Mouse (Mus musculus): Measurements from ENCODE around the gene Nwd2. TPM values are rescaled to one million over a fixed set of nuclear protein-coding genes. Genes with fewer than 3 reads are reported as not detected.
A peak's percentile ranks its signal among the peaks of the same experiment; 100 is the strongest.

Nwd2 gene
- 3.7 and 4.6 TPM in 2 replicates for polyA plus RNA-seq (2014; fragmentation: Nextera tagmentation; extraction: Ambion mirVana)

DNA sequence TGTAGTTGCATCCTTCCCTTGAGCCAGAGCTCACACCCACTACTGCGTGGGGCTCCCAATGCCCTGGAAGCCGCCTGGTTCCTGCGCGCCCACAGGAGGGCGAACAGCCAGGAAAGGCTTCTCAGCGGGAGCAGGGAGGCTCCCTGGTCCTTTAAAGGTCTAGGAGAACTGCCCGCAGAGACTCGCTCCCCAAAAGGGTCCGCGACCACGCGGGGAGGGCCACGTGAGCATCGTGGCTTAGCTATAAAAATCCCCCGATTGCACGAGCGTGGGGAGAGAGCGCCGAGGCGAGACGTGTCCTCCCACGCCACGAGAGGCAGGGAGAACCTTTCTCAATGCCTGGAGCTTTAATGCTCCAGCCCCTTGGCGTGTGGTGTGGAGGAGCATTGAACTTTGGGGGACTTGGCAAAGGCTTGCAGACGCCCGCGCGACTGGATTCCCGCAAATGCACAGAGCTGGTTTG, at the start of gene Nwd2:
Gene Nwd2, plus strand, starts transcription at position 33 of the 463 bp plus-strand sequence.
- peaks cover 21% of the 10 kb centered on the region for H3K27me3 ChIP-seq (ENCODE audit: control insufficient read depth, insufficient read depth, low read length)
- peak; percentile 49 for DNase-seq (ENCODE audit: low spot score)
- H3K4me3 ChIP-seq (ENCODE audit: low read depth, low read length), result peak within 1 kb of the TSS; percentile 58

DNA sequence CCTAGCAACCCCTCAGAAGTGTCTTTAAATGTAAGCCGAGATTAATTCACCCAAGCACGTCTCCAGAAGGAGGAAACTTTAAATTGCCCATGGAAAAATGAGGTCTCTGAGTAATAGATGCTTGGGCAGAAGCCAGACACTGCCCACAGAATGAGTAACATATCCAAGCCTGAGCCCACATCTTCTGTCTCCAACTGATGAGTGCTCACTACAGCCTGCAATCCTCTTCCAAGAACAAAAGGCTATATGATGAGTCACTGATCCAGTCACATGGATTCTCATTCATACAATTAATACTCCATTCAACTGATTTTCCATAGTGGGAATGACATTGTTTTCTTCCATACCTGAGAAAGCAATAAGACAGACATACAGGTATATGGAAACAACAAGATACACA, 41.5 kb upstream of the Nwd2 start:
- Histone ChIP-seq H3K4me1 (replicated peaks; ENCODE audit: control insufficient read depth, insufficient read depth, low read length) (no peaks in the 10 kb centered on the region), H3K4me2 (replicated peaks; ENCODE audit: low read depth, low read length) (no peak overlapping the region), H3K27ac (ENCODE audit: low read depth, low read length) (no peak overlapping the region), H3K4me3 (ENCODE audit: low read depth, low read length) (no peak overlapping the region), H3K36me3 (ENCODE audit: control insufficient read depth, insufficient read depth, low read length) (no peaks in the 10 kb centered on the region), H3K9ac (ENCODE audit: low read depth, low read length) (no peak overlapping the region), H3K9me3 (ENCODE audit: control insufficient read depth, low read length) (no peaks in the 10 kb centered on the region), H3K27me3 (ENCODE audit: control insufficient read depth, insufficient read depth, low read length) (no peaks in the 10 kb centered on the region)
- DNase-seq (ENCODE audit: low spot score), result no peak
- 88% methylated on average over 2 of the region's 2 CpGs for WGBS
- ATAC-seq (ENCODE audit: low FRiP score), result no peak

More for the DNA sequence above, at the start of gene Nwd2:
- H3K9me3 ChIP-seq (ENCODE audit: control insufficient read depth, low read length), result no peaks in the 10 kb centered on the region
- H3K4me1 ChIP-seq (replicated peaks; ENCODE audit: control insufficient read depth, insufficient read depth, low read length), result 0 out of 2 replicates have a peak, but pooled peaks cover 3% of the 10 kb centered on the region
- H3K4me2 ChIP-seq (replicated peaks; ENCODE audit: low read depth, low read length), result peak within 1 kb of the TSS; percentile 99
- no peaks in the 10 kb centered on the region for H3K36me3 ChIP-seq (ENCODE audit: control insufficient read depth, insufficient read depth, low read length)
- peak; percentile 55 for ATAC-seq (ENCODE audit: low FRiP score)
- H3K27ac ChIP-seq (ENCODE audit: low read depth, low read length), result no peak within 1 kb of the TSS
- peak within 1 kb of the TSS; percentile 55 for H3K9ac ChIP-seq (ENCODE audit: low read depth, low read length)
- 1% methylated on average over 29 of the region's 29 CpGs for whole genome bisulfite sequencing

DNA sequence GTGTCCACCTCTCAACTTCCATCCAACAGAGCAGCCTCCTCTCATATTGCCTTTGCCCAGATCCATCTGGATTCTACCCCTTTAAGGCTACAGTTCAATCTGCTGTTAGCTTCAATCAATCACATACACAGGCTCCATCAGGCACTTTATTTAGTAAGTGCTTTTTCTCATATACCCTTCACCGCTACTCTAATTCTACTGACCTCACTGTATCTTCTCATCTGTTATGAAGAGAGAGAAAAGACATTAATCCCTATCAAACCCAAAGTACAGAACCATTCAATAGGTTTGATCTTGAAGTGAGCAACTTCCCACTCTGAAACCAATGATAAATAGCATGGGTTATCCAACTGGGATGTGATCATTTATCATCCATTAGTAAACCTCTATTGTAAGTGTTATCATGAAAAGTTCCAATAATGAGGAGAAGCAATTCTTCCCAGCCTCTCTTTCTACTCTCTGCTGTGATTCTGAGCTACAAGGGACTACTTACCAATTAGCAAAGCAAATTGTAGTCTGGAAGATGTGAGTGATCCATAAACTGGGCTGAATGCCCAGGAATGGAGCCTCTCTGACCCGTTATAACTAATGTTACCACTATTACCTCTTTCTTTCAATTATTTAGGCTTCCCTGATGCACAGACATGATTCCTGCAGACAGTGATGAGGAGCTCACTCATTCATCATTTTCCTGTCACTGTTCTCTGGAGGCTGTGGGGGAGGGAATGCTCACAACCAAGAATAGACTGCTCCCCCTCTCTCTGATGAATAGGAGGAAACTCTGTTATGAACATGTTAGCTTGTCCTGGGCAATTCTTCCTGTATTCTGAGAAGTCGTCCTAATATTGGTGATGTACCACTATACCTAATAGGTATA, 31.9 kb upstream of the Nwd2 start:
- no peaks in the 10 kb centered on the region for H3K4me1 ChIP-seq (replicated peaks; ENCODE audit: control insufficient read depth, insufficient read depth, low read length)
- no peaks in the 10 kb centered on the region for H3K27me3 ChIP-seq (ENCODE audit: control insufficient read depth, insufficient read depth, low read length)
- WGBS, result 70% methylated on average over 3 of the region's 3 CpGs
- H3K9me3 ChIP-seq (ENCODE audit: control insufficient read depth, low read length), result no peaks in the 10 kb centered on the region
- no peak overlapping the region for H3K4me3 ChIP-seq (ENCODE audit: low read depth, low read length)
- no peak overlapping the region for H3K4me2 ChIP-seq (replicated peaks; ENCODE audit: low read depth, low read length)
- no peak overlapping the region for H3K9ac ChIP-seq (ENCODE audit: low read depth, low read length)
- H3K36me3 ChIP-seq (ENCODE audit: control insufficient read depth, insufficient read depth, low read length), result no peaks in the 10 kb centered on the region
- DNase-seq (ENCODE audit: low spot score), result peak; percentile 5
- peak; percentile 77 for ATAC-seq (ENCODE audit: low FRiP score)
- H3K27ac ChIP-seq (ENCODE audit: low read depth, low read length), result no peak overlapping the region

DNA sequence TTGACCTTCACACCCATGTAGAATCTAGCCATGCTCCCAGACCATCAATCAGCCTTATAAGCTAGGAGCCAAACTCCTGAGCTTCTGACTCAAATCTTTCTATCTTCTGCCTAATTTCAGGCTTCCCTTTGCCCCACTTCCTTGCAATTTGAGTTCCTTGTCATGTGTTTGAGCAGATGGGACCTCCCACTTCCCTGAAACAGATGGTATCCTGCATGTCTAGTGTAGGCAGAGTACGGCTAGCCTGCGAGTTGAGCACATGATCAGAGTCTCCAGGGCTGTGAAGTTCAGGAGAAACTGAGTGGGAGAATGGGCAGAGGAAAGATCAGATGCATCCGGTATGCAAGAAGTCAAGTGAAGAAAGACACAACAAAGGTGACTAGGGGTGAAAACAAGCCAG, 24.8 kb upstream of the Nwd2 start:
- H3K27ac ChIP-seq (ENCODE audit: low read depth, low read length), result no peak overlapping the region
- DNase-seq (ENCODE audit: low spot score) (no peak), ATAC-seq (ENCODE audit: low FRiP score) (no peak)
- H3K9me3 ChIP-seq (ENCODE audit: control insufficient read depth, low read length), result no peaks in the 10 kb centered on the region
- H3K4me2 ChIP-seq (replicated peaks; ENCODE audit: low read depth, low read length), result no peak overlapping the region
- no peaks in the 10 kb centered on the region for H3K36me3 ChIP-seq (ENCODE audit: control insufficient read depth, insufficient read depth, low read length)
- no peaks in the 10 kb centered on the region for H3K27me3 ChIP-seq (ENCODE audit: control insufficient read depth, insufficient read depth, low read length)
- no peaks in the 10 kb centered on the region for H3K4me1 ChIP-seq (replicated peaks; ENCODE audit: control insufficient read depth, insufficient read depth, low read length)
- H3K4me3 ChIP-seq (ENCODE audit: low read depth, low read length), result no peak overlapping the region
- 84% methylated on average over 3 of the region's 3 CpGs for WGBS
- H3K9ac ChIP-seq (ENCODE audit: low read depth, low read length), result no peak overlapping the region

DNA sequence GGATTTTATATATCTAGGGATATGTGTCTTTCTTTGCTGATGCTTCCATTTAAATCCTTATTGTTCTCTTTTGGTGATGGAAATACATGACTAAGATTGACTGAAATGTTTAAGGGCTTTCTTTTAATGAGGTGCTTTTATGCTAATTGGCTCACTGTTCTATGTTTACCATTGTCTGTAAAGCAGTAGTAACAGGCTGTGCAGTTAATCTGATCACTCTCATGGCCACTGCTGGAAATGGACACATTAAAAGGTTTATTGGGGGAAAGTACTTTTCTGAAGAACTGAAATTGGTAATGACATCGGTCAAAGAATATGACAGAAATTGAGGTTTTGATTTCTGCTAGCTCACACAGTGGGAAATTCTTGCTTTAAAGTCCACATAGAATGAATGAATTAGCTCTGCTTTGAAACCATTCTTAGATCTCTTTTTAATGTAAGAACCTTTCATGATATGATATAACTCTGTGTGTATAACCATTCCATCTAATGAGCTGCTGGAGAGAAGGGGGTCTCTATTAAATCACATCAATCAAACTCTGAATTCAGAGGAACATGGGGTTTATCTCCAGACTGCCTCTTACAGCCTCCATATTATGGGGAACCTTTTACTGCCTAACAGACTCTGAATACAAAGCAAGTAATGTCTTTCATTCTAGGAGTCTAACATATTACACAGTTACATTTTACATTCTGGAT, 20.9 kb upstream of the Nwd2 start:
- no peaks in the 10 kb centered on the region for H3K4me1 ChIP-seq (replicated peaks; ENCODE audit: control insufficient read depth, insufficient read depth, low read length)
- no peak overlapping the region for H3K4me3 ChIP-seq (ENCODE audit: low read depth, low read length)
- 95% methylated on average over 1 of the region's 1 CpGs for WGBS
- ATAC-seq (ENCODE audit: low FRiP score) (0 out of 2 replicates have a peak, but pooled peaks have one; percentile 22), DNase-seq (ENCODE audit: low spot score) (no peak)
- no peaks in the 10 kb centered on the region for H3K36me3 ChIP-seq (ENCODE audit: control insufficient read depth, insufficient read depth, low read length)
- H3K27ac ChIP-seq (ENCODE audit: low read depth, low read length), result no peak overlapping the region
- no peaks in the 10 kb centered on the region for H3K9me3 ChIP-seq (ENCODE audit: control insufficient read depth, low read length)
- H3K9ac ChIP-seq (ENCODE audit: low read depth, low read length), result no peak overlapping the region
- H3K4me2 ChIP-seq (replicated peaks; ENCODE audit: low read depth, low read length), result no peak overlapping the region
- no peaks in the 10 kb centered on the region for H3K27me3 ChIP-seq (ENCODE audit: control insufficient read depth, insufficient read depth, low read length)

DNA sequence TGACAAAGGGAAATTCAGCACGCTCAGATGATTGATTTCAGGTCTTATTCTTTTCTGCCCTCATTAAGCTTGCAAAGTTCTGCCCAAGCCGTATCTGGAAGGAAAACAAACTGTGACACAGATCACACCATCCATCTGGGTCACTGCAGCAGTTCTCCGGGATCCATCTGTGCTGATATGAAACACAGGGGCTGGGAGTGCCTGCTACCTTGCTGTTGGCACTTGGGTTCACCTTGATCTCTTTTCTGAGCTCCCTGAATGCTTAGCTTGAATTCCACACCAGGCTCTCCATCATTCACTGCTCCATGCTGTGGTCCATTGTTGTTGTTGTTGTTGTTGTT, 20.4 kb upstream of the Nwd2 start:
- no peak overlapping the region for H3K4me2 ChIP-seq (replicated peaks; ENCODE audit: low read depth, low read length)
- no peak overlapping the region for H3K9ac ChIP-seq (ENCODE audit: low read depth, low read length)
- no peaks in the 10 kb centered on the region for H3K27me3 ChIP-seq (ENCODE audit: control insufficient read depth, insufficient read depth, low read length)
- H3K9me3 ChIP-seq (ENCODE audit: control insufficient read depth, low read length), result no peaks in the 10 kb centered on the region
- no peaks in the 10 kb centered on the region for H3K4me1 ChIP-seq (replicated peaks; ENCODE audit: control insufficient read depth, insufficient read depth, low read length)
- 66% methylated on average over 3 of the region's 3 CpGs for WGBS
- no peak for DNase-seq (ENCODE audit: low spot score)
- ATAC-seq (ENCODE audit: low FRiP score), result 0 out of 2 replicates have a peak, but pooled peaks have one; percentile 12
- no peaks in the 10 kb centered on the region for H3K36me3 ChIP-seq (ENCODE audit: control insufficient read depth, insufficient read depth, low read length)
- H3K4me3 ChIP-seq (ENCODE audit: low read depth, low read length), result no peak overlapping the region
- H3K27ac ChIP-seq (ENCODE audit: low read depth, low read length), result no peak overlapping the region

DNA sequence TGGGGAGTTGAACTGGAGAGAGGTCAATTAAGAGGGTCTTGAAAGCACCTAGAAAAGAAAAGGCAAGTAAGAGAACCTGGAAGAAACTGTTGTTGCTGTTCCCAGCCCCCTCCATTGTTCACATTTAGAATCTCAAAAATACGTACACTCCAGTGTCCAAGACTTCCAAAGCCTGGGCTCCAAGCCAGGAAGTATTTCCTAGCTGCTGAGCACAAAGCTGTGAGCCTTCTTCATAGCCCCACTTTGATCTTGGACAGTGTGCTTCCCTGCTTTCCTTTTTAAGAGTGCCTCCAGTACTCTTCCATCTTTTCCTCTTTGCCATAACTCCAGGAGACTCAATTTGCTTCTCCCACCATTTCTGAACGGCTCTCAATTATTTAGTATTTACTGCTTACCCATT, 14.3 kb upstream of the Nwd2 start:
- WGBS, result 65% methylated on average over 2 of the region's 2 CpGs

DNA sequence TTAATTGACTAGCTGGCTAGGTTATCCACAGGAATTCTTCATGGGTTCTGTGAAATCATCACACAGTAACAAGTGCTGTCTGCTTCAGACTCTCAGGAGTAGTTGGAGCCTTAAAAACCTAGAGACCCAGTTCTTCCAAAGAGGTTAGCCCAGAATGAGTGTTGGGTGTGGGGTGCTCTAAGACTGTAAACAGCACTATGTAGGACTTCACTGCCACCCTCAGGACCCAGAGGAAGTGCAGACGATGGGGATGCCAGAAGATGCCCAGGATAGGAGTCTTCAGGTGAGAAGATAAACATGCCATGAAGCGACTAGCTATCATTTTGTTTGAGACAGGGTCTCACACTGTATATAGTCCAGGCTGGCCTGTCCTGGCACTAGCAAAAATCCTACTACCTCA, 715 bp upstream of the Nwd2 start:
- H3K36me3 ChIP-seq (ENCODE audit: control insufficient read depth, insufficient read depth, low read length), result no peaks in the 10 kb centered on the region
- no peak overlapping the region for H3K27ac ChIP-seq (ENCODE audit: low read depth, low read length)
- no peak overlapping the region for H3K4me2 ChIP-seq (replicated peaks; ENCODE audit: low read depth, low read length)
- H3K9ac ChIP-seq (ENCODE audit: low read depth, low read length), result no peak overlapping the region
- WGBS, result 41% methylated on average over 2 of the region's 2 CpGs
- no peak for ATAC-seq (ENCODE audit: low FRiP score)
- no peak overlapping the region for H3K4me3 ChIP-seq (ENCODE audit: low read depth, low read length)
- peak; percentile 10 for DNase-seq (ENCODE audit: low spot score)
- H3K4me1 ChIP-seq (replicated peaks; ENCODE audit: control insufficient read depth, insufficient read depth, low read length), result 0 out of 2 replicates have a peak, but pooled peaks cover 3% of the 10 kb centered on the region
- H3K9me3 ChIP-seq (ENCODE audit: control insufficient read depth, low read length), result no peaks in the 10 kb centered on the region
- peaks cover 21% of the 10 kb centered on the region for H3K27me3 ChIP-seq (ENCODE audit: control insufficient read depth, insufficient read depth, low read length)

More for the DNA sequence above, 14.3 kb upstream of the Nwd2 start:
- Histone ChIP-seq H3K9me3 (ENCODE audit: control insufficient read depth, low read length) (no peaks in the 10 kb centered on the region), H3K4me3 (ENCODE audit: low read depth, low read length) (no peak overlapping the region), H3K9ac (ENCODE audit: low read depth, low read length) (no peak overlapping the region), H3K4me1 (replicated peaks; ENCODE audit: control insufficient read depth, insufficient read depth, low read length) (no peaks in the 10 kb centered on the region), H3K27me3 (ENCODE audit: control insufficient read depth, insufficient read depth, low read length) (no peaks in the 10 kb centered on the region), H3K27ac (ENCODE audit: low read depth, low read length) (no peak overlapping the region), H3K4me2 (replicated peaks; ENCODE audit: low read depth, low read length) (no peak overlapping the region), H3K36me3 (ENCODE audit: control insufficient read depth, insufficient read depth, low read length) (no peaks in the 10 kb centered on the region)
- no peak for DNase-seq (ENCODE audit: low spot score)
- no peak for ATAC-seq (ENCODE audit: low FRiP score)
